Mouse (Mus musculus): ENCODE results near the gene Tbc1d25. TPM values are rescaled to one million over a fixed set of nuclear protein-coding genes. Genes with fewer than 3 reads are reported as not detected.

Gene Tbc1d25
- polyA plus RNA-seq, 1 experiment = 27.4 TPM

DNA sequence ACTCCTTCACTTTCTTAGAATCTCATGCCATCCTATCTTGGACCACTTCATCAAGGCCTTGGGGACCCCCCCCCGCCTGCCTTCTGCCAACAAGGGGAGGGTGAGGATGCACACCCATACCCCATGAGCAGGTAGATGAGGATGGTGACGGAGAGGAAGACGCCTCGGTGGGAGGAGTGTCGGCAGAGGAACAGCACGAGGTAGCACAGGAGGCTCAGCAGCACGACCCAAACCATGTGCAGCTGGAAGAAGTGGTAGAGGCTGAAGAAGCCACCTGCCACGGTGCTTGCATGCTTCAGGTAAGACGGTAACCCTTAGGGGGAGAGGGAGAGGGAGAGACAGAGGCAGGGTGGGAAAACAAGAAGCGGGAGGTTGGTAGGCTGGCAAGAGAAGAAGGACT, 28.1 kb upstream of the Tbc1d25 start:
- 30% methylated on average over 10 of the region's 10 CpGs for WGBS

DNA sequence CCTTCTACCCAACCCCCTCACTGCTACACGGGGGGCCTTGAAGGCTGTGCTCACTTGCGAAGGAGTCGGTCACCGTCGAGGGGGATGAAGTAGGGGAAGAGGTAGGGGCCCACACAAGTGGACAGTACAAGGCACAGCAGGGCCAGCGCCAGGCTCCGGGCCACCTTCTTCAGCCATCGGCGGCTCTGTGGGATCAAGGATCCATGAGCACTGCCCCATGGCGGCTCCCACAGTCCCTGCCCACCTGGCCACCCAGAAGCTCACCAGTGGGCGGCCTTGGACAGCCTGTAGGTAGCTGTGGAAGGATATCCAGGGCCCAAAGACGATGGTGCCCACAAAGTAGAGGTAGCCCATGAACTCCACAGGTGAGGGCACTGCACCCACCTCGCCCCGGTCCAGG, 27.1 kb upstream of the Tbc1d25 start:
- 36% methylated on average over 14 of the region's 14 CpGs for WGBS
- TF ChIP-seq POLR2A (IDR thresholded peaks at IDR 0.05; ENCODE audit: borderline replicate concordance, insufficient read depth, low read length) = no peak
- no peak for TF ChIP-seq CTCF (IDR thresholded peaks at IDR 0.05; ENCODE audit: borderline replicate concordance, insufficient read depth, low read depth, low read length)

More for the DNA sequence above, 28.1 kb upstream of the Tbc1d25 start:
- Histone ChIP-seq H3K4me3 (replicated peaks; ENCODE audit: insufficient read depth, low read depth, low read length) (peak overlapping the region; percentile 43), H3K4me1 (ENCODE audit: control insufficient read depth, insufficient read depth, low read length) (peaks cover 39% of the 10 kb centered on the region), H3K27ac (ENCODE audit: insufficient read depth, low read length) (peak overlapping the region; percentile 97), H3K27me3 (ENCODE audit: control insufficient read depth, insufficient read depth, low read length) (no peaks in the 10 kb centered on the region)
- DNase-seq = peak in 1 of 2 experiments; percentile 32
- TF ChIP-seq POLR2A (IDR thresholded peaks at IDR 0.05; ENCODE audit: borderline replicate concordance, insufficient read depth, low read length) (no peak), CTCF (IDR thresholded peaks at IDR 0.05; ENCODE audit: borderline replicate concordance, insufficient read depth, low read depth, low read length) (no peak)

DNA sequence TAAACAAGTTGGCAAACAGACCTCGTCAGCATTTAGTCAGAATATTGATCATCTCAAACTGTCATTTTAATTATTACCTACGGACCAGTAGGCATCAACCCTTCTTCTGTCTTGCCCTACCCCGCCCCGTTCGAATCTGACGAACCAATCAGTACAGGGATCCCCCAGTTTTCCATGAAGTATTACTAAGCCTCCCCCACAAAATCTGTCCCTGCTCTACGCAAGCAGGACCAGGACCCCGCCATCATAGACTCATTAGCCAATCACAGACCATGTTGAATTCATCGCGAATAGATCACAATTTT, 17.4 kb upstream of the Tbc1d25 start, which contains the start of gene Ebp:
Ebp (minus strand) TSS at position 94 of the 305 bp plus-strand sequence.
- H3K4me1 ChIP-seq (ENCODE audit: control insufficient read depth, insufficient read depth, low read length) = peaks cover 6% of the 10 kb centered on the region; the same call in 1 of the 2 replicates
- WGBS = 8% methylated on average over 10 of the region's 10 CpGs
- no peak for TF ChIP-seq POLR2A (IDR thresholded peaks at IDR 0.05; ENCODE audit: borderline replicate concordance, insufficient read depth, low read length)
- TF ChIP-seq CTCF (IDR thresholded peaks at IDR 0.05; ENCODE audit: borderline replicate concordance, insufficient read depth, low read depth, low read length) = no peak
- H3K27ac ChIP-seq (ENCODE audit: insufficient read depth, low read length) = peak within 1 kb of the TSS; percentile 95
- peak within 1 kb of the TSS; percentile 97 for H3K4me3 ChIP-seq (replicated peaks; ENCODE audit: insufficient read depth, low read depth, low read length)
- peak in 1 of 2 experiments; percentile 45 for DNase-seq
- no peaks in the 10 kb centered on the region for H3K27me3 ChIP-seq (ENCODE audit: control insufficient read depth, insufficient read depth, low read length)

More for the DNA sequence above, 27.1 kb upstream of the Tbc1d25 start:
- H3K4me3 ChIP-seq (replicated peaks; ENCODE audit: insufficient read depth, low read depth, low read length) = peak overlapping the region; percentile 42
- H3K27me3 ChIP-seq (ENCODE audit: control insufficient read depth, insufficient read depth, low read length) = no peaks in the 10 kb centered on the region
- peak overlapping the region; percentile 97 for H3K27ac ChIP-seq (ENCODE audit: insufficient read depth, low read length)
- peaks cover 41% of the 10 kb centered on the region for H3K4me1 ChIP-seq (ENCODE audit: control insufficient read depth, insufficient read depth, low read length)
- peak in 1 of 2 experiments; percentile 44 for DNase-seq

DNA sequence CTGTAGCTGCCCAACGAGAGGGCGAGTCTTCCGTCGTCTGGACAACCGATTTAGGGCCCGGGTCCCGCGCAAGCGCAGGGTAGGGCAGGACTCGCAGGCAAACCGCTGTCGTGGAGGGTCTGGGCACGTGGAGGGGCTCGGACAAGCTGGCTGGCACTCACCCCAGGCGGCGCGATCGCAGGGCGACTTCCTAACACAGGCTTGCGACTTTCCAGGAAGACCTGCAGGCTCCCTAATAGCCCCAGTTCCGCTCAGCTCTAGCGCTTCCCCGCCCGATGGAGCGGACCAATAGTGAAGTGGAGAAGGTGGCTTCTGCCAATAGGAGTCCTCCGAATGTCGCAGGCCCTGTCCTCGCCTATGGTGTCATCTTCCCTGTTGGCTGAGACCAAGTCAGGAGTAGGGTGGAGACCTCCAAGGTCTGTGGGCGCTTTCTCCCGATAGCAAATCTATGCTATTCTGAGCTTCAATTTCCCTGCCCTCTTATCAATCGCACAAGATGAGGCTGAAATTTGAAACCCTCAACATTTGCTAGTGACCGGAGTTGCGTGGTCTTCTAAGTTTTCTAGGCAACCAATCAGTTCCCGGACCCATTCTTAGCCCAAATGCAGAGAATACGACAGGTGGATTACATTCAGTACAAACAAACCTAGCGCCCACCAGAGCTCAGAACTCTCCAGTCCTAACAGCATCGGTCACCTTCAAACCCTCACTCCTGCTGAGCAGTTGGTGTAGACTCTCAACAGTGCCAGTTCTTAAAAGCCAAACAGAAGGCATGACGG, 16.8 kb upstream of the Tbc1d25 start:
- H3K27ac ChIP-seq (ENCODE audit: insufficient read depth, low read length) = peak overlapping the region; percentile 95
- peaks cover 3% of the 10 kb centered on the region; the same call in 1 of the 2 replicates for H3K4me1 ChIP-seq (ENCODE audit: control insufficient read depth, insufficient read depth, low read length)
- no peaks in the 10 kb centered on the region for H3K27me3 ChIP-seq (ENCODE audit: control insufficient read depth, insufficient read depth, low read length)
- peak overlapping the region; percentile 97 for H3K4me3 ChIP-seq (replicated peaks; ENCODE audit: insufficient read depth, low read depth, low read length)
- peak; percentile 85 to 91 for DNase-seq
- peak; percentile 63; the same call in 1 of the 2 replicates for TF ChIP-seq POLR2A (IDR thresholded peaks at IDR 0.05; ENCODE audit: borderline replicate concordance, insufficient read depth, low read length)
- TF ChIP-seq CTCF (IDR thresholded peaks at IDR 0.05; ENCODE audit: borderline replicate concordance, insufficient read depth, low read depth, low read length) = no peak
- 6% methylated on average over 38 of the region's 38 CpGs for WGBS

DNA sequence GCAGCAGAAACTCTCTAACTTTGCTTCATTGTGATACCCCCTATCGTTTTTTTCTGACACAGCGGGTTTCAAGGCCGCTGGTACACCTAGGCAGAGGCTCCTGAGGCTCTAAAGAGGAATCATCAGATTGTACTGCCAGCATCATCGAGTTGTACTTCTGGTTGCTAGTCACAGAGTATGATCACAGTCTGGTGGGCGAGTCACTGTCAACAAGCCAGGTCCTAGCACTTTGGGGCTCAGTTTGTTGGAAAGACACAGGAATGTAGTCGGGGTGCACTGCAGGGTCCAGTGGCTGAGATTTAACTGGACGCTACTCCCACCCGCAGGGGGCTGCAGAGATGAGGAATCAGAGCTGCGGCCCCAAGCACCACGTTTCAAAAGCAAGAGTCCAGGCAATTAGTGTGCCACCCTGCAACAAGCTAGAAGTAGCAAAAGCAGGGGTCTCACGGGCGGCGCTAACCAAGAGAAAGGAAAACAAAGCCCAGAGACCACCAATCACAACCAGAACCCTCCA, 16.2 kb upstream of the Tbc1d25 start:
- DNase-seq = no peak
- 6% methylated on average over 13 of the region's 13 CpGs for WGBS
- Histone ChIP-seq H3K27me3 (ENCODE audit: control insufficient read depth, insufficient read depth, low read length) (no peaks in the 10 kb centered on the region), H3K4me1 (ENCODE audit: control insufficient read depth, insufficient read depth, low read length) (0 out of 2 replicates have a peak, but pooled peaks cover 2% of the 10 kb centered on the region), H3K4me3 (replicated peaks; ENCODE audit: insufficient read depth, low read depth, low read length) (peak overlapping the region; percentile 97), H3K27ac (ENCODE audit: insufficient read depth, low read length) (peak overlapping the region; percentile 95)
- TF ChIP-seq CTCF (IDR thresholded peaks at IDR 0.05; ENCODE audit: borderline replicate concordance, insufficient read depth, low read depth, low read length) (no peak), POLR2A (IDR thresholded peaks at IDR 0.05; ENCODE audit: borderline replicate concordance, insufficient read depth, low read length) (no peak)

DNA sequence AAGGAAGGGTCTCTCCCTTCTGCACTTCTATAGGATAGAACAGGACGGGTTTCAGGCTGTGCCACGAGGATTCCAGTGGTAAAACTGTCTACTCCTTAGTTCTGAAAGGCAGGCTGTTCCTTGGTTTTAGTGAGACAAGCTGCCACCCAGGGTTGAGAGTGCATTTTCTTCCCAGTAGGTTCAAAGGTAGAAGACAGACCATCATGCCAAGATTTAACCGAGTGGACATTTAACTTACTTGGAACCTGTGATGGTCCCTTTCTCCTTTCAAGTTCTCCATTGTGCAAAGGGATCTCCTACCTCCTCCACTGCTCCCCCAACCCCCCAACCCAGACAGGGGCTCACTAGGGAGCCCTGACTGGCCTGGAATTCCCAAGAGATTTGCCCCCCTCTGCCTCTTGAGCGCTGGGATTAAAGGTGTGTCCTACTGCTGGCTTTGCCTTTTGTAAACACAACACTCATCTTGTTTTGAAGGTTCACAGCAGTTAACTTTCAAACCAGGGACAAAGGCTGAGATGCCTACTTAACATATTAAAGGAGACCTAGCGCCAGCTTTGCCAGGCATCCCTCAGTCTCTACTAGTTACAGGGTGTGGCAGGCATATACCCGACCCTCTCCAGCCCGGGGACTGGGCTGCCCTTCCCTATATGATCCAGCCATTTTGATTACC, 7.0 kb upstream of the Tbc1d25 start:
- Histone ChIP-seq H3K4me1 (ENCODE audit: control insufficient read depth, insufficient read depth, low read length) (no peaks in the 10 kb centered on the region), H3K4me3 (replicated peaks; ENCODE audit: insufficient read depth, low read depth, low read length) (no peak overlapping the region), H3K27ac (ENCODE audit: insufficient read depth, low read length) (no peak overlapping the region), H3K27me3 (ENCODE audit: control insufficient read depth, insufficient read depth, low read length) (no peaks in the 10 kb centered on the region)
- no peak for DNase-seq
- no peak for TF ChIP-seq CTCF (IDR thresholded peaks at IDR 0.05; ENCODE audit: borderline replicate concordance, insufficient read depth, low read depth, low read length)
- no peak for TF ChIP-seq POLR2A (IDR thresholded peaks at IDR 0.05; ENCODE audit: borderline replicate concordance, insufficient read depth, low read length)
- WGBS = 22% methylated on average over 7 of the region's 7 CpGs

DNA sequence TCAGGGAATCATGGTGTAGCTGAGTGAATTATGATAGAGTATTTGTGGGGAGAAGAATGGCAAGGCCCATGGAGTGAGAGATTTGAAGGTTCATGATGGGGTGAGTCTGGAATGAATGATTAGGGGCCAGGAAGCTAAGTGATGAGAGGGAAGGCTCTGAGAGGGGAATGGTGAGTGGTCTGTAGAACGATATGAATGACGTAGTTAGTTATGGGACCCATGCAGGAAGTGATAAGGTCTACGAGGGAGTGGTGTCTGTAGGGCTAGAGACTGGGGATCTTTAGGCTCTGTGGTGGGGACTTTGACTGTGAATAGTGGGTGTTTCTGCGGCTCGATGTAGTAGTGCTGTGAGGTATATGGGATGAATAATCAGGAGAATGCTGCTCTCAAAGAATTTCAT, 3.7 kb upstream of the Tbc1d25 start:
- Histone ChIP-seq H3K27ac (ENCODE audit: insufficient read depth, low read length) (no peak overlapping the region), H3K4me1 (ENCODE audit: control insufficient read depth, insufficient read depth, low read length) (no peaks in the 10 kb centered on the region), H3K27me3 (ENCODE audit: control insufficient read depth, insufficient read depth, low read length) (no peaks in the 10 kb centered on the region), H3K4me3 (replicated peaks; ENCODE audit: insufficient read depth, low read depth, low read length) (no peak overlapping the region)
- no peak for DNase-seq
- no peak for TF ChIP-seq CTCF (IDR thresholded peaks at IDR 0.05; ENCODE audit: borderline replicate concordance, insufficient read depth, low read depth, low read length)
- no peak for TF ChIP-seq POLR2A (IDR thresholded peaks at IDR 0.05; ENCODE audit: borderline replicate concordance, insufficient read depth, low read length)
- 86% methylated on average over 5 of the region's 5 CpGs for WGBS
